Mouse (Mus musculus) layer of hippocampus, adult 18-20 months (tissue): ENCODE results near the gene Kif5a. TPM values are rescaled to one million over a fixed set of nuclear protein-coding genes. Genes with fewer than 3 reads are reported as not detected.

Source experiments
- DNase-seq, 2 experiments: peaks; one replicate each; pipeline ENCODE4 v3.0.0; 2022; ENCODE audit warnings: low spot score in 2 of 2
- total RNA-seq, 2 experiments: library from RNA; stranded (reverse); gene quantifications; 2 replicates each; pipeline ENCODE4 v1.2.3; 2021

The Kif5a gene
- total RNA-seq, 2 experiments from 2014 or later = 839 to 860 TPM

- DNase-seq = peak; percentile 93 to 95
Observed at GRCm38 (mm10) chr10:127266112-127267091, 3.3 kb upstream of the Kif5a start, which contains the start of gene Dctn2. Gene Dctn2, plus strand, starts transcription at chr10:127266368.

DNA sequence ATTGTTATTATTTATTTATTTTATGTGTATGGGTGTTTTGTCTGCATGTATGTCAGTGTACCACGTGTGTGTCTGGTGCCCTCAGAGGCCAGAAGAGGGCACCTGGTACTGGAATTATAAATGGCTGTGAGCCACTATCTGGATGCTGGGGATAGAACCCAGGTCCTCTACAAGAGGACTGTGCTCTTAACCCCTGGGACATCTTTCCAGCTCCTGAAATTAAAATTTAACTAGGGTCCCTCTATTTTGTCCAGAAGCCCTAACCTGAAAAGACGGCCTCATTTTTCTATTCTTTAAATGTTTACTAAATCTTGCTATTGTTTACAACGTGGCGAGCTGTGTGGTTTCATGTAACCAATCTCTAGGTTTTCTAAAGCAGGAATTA lies 2.6 kb upstream of the Kif5a start:
- DNase-seq = no peak

DNA sequence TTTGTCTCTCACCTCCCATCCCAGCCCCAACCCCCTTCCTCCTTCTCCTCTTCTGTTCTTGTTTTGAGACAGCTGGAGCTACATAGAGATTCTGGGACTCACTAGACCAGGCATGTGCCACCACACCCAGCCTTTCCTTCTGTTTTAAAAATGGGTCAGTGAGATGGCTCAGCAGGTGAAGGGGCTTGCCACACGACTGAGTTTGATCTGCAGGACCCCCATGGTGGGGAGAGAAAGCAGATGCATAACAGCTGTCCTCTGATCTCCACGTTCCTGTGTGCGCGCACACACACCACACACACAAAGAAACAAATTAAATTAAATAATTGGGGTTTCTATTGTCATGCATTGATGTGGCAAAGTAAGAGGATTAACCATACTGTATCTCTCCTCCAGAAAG lies 1.8 kb upstream of the Kif5a start:
- no peak for DNase-seq

DNA sequence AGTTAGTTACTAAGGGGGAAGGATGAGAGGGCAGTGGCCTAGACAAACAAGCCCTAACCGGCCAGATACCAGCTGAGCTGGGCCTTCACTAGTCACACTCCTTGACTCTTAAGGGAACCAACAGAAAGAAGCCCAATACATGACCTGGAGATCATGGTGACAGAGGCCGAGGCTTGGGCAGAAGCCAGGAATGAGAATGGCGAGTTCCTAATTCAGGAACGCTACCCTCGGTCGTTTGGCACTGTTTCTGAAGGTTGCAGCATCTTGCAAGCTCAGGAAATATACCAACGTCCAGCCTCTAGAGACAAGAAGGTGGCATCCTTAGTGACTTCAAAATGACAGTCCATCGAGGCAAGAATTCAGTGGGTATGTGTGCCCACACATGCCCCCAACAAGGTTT lies 1.2 kb upstream of the Kif5a start:
- DNase-seq = no peak

GRCm38 (mm10) chr10:127263631-127264030 lies 483 bp upstream of the Kif5a start:
- DNase-seq = no peak

DNA sequence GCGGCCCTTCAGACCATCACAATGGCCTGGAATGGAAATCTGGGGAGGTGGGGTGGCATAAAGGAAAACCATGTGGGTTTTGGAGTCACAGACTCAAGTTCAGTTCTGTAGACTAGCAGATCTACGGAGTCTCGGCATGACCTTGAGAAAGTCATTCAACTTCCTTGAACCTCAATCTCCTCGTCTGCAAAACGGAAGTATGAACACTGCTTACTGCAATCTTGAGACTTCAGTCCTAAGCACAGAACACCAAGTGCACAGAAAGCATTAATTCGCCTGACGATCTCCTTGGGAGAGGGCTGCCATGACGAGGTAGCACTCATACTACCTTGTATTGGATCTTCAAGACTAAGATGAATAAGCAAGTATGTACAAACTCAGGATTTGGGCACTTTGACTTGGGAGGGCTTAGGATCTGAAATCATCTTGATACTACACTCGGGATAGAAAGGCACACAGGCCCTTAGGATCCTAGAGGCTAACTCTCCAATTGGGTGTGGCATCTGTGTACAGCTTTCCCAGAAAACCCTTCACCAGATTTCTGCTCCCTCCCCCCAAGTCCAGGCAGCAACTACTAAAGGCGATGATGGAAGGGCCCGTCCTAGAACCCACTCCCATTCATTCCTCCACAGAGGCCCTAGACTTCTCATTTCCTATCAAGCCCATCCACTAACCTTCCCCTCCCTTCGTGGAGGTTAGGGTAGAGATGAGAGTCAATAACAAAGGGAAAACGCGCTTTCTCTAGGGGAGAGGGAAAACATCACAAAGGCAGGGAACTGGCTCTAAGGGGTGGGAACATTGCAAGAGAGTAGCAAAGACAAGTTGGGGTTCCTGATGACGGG lies 1.2 kb downstream of the Kif5a start:
- DNase-seq = no peak

DNA sequence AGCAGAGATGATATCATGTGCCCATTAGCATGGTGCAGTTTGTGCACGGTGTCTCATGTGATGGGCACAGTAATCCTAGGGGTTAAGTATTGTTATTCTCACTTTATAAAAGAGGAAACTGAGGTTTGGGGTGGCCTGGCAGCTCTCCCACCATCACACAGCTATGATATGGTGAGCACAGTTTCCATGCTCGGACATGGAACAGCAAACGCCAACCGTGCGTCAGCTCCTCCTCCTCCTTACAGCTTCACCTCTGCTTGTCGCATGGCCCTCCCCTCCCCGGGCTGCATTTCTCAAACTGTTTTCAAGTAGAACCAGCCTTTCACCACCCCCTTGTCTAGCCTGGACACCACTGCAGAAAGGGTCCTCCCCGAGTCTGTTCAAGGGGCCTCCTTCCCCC lies 4.7 kb downstream of the Kif5a start:
- no peak for DNase-seq

DNA sequence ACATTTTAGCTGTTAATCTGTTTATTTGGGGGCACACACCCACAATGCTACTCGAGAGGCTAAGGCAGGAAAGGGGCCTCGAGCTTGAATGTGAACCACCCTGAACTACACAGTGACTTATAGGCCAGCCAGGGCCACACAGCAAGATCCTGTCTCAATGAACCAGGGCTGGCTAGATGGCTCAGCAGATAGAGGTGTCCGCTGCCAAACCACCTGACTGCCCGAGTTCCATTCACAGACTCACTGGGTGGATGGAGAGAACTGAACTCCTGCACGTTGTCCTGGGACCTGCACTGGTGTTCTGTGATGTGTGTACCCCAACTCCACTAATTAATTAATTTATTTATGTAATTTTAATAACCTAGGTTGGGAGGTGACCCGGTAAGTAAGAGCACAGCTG lies 5.4 kb downstream of the Kif5a start:
- no peak for DNase-seq

GRCm38 (mm10) chr10:127255625-127256345 lies 7.4 kb downstream of the Kif5a start:
- DNase-seq = no peak

- DNase-seq = no peak
Observed at GRCm38 (mm10) chr10:127250810-127251209, 12.3 kb downstream of the Kif5a start.

DNA sequence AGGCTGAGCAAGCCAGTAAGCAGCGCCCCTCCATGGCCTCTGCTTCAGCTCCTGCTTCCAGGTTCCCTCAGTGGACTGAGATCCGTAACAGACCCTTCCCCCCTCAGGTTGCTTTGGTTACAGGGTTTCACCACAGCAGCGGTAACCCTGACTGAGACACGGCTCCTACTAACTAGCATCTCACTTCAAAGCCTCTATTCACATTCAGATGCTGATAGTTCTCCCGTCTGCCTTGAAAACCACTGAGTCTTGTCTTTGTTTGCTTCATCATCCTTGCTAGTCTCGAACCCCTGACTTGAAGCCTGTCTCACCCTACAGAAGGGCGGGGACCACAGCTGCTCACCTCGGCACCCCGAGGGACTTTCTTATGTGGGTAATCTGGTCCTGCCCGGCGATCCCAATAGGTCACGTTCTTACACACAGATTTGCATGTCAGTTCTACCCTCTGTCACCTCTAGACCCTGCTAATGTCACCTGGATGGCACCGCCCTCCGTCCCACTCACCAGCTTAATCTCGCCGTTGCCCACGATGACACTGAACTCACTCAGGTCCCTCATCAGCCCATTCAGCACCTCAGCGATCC lies 24.8 kb downstream of the Kif5a start:
- no peak for DNase-seq

GRCm38 (mm10) chr10:127236541-127236940 lies 26.6 kb downstream of the Kif5a start:
- DNase-seq = no peak

DNA sequence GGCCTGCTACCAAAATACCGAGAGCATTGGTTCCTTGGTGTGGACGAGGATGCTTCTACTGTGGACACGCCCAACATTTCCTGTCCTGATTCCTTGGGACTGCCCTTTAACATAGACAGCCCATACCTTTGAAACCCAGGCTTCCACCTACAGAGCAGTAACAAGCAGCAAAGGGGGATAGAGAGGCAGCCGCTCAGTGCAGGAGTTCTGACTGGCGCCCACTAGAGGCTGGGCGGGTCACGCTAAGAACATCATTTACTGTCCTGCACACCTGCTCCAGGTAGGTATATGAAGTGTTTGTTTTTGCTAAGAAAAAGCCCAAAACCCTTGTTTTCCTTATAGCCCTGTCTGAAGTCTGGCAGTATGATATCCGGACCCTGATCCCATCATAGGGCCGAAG lies 30.0 kb downstream of the Kif5a start:
- DNase-seq = no peak

DNA sequence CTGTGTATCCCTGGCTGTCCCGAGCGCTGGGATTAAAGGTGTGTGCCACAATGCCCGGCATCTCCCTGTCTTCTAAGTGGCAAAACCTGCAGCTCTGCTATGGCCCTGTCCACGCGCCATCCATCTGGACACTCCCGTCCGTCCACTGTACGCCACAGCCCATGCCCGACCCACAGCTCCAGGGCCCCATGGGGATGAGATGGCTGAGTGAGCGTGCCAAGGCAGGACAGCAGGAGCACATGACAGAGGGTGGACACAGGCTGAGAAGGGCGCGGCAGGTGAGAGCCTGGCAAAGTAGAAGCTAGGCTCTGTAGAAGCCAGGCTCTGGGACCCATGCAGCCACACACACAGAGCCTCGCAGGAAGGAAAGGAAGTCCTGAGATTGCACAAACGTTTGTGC lies 31.4 kb downstream of the Kif5a start:
- no peak for DNase-seq

GRCm38 (mm10) chr10:127230693-127231092 lies 32.5 kb downstream of the Kif5a start:
- no peak for DNase-seq

- DNase-seq = peak in 1 of 2 experiments; percentile 78
Observed at GRCm38 (mm10) chr10:127228897-127229296, 34.3 kb downstream of the Kif5a start.

GRCm38 (mm10) chr10:127227163-127227562 lies 36.0 kb downstream of the Kif5a start:
- peak in 1 of 2 experiments; percentile 55 for DNase-seq

DNA sequence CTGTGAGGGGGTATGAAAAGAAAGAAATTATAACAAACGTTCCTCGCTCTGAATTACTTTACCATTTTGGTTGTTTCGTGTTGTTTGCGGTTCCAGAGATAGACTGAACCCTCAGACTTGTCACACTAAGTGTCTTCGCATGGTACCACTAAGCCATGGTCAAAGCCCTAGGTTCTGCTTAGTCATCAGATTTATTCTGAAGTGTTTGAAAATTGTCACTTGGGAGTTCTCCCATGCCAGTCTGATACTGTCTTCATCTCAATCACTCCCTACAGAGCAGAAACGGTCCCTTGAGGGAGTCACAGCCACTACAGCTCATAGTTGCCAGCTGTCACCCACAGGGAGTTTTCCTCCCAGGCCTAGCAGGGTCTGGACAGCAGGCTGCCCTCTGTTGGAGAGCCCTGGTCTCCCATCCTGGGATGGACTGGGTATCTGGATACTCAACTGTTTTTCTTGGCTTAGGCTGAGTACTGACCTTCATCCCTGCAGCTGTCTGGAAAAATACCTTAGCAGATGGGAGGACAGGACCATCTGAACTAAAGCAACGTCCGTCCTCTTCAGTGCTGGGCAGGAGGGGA lies 36.7 kb downstream of the Kif5a start:
- DNase-seq = no peak

GRCm38 (mm10) chr10:127225732-127226131 lies 37.4 kb downstream of the Kif5a start:
- DNase-seq = peak in 1 of 2 experiments; percentile 51

DNA sequence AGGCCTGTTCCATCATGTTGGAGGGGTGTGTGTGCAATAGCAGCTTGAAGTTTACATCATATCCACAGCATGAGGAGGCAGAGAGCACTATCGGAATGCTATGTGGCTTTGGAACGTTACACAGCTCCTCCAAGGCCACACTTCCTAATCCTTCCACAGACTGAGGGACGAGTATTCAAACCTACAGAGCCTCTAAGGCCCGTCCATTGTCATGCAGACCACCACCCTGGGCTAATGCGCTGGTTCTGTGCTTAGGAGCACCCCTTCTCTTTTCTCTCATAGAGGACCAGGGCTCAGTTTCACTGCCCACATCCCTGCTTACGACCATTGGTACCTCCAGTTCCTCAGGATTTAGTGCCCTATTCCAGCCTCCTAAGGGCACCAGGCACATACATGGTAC lies 37.9 kb downstream of the Kif5a start:
- DNase-seq = no peak

DNA sequence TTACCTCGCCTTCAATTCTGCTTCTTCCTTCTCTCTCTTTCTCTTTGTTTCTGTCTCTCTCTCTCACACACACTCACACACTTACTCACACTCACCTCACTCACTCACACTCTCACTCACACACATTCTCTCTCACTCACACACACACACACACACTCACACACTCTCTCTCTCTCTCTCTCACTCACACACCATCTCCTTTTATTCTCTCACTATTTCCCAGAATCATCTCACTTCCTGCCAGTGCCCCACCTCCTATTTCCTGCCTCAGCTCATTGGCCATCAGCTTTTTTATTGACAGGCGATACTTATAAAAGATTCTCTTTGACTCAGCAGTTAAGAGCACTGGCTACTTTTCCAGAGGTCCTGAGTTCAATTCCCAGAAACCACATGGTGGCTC lies 44.8 kb downstream of the Kif5a start:
- DNase-seq = no peak
